Mouse (Mus musculus): ENCODE measurements at regions not wholly inside any gene's neighbourhood (a gene's known extent, or its start where the extent isn't known, plus 50 kb on each side); places are given as distances from the start of the nearest gene placed in this dataset.

DNA sequence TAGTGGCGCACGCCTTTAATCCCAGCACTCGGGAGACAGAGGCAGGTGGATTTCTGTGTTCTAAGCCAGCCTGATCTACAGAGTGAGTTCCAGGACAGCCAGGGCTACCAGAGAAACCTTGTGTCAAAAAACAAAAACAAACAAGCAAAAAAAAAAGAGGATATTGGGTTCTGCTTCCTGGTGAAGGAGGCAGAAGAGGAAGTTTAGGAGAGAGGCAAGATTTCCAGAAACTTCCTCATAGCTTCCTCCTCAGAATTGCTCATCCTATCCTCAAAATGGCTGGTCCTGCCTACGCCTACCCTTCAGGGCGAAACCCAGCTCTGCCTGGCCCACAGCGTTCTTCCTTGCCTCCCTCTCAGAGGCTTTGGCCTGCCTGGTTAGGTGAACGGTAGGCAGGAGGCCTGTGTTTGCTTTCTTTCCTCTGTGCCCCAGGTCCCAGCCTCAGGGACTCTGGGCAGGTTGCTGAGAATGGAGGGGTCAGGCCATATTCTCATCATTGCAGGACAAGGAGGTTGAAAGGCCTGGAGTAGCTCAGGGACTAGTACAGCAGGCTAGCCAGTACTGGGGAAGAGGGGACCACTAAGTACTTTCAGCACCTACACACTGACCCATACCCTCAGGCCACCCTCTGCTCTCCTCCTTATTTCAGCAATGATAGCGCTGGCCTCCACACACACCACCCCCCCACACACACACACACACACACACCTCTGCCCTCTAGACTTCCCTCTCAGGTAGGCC, 79.6 kb downstream of the Zfp36l2 start:
- DNase-seq (ENCODE audit: low spot score in 2 of 2) = no peak

DNA sequence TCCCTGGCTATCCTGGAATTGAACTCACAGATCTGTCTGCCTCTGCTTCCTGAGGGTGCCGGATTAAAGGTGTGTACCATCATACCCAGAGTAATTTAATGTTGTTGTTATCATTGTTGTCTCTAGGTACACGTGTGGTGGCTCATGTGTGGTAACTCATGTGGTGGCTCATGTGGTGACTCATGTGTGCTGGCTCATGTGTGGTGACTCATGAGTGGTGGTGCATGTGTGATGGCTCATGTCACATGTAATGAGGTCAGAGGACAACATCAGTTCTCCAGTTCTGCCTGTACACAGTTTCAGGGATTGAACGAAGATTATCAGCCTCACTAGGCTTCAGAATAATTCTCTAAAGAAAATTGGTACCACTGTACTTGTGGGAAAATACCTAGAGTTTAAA, 80.2 kb downstream of the Zfp36l2 start:
- no peak for DNase-seq (ENCODE audit: low spot score in 2 of 2)

DNA sequence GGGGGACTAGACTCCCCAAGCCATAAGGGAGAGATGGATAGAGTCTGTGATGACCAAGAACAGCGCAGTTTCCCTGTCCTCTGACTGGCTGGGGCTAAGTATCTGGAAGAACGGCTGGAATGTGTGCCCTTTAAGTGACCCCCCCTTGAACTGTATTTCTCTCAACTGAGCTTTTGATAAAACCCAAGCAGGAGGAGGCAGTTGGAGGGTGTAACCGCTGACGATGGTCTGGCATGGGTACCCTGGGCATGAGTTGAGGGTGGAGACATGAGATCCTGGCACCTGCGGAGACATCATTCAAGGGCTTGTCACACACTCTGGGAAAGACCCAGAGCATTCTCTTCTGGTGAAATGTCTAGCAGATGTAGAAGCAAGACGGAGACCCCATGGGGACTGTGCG, 83.5 kb downstream of the Zfp36l2 start:
- DNase-seq (ENCODE audit: low spot score in 2 of 2) = no peak

DNA sequence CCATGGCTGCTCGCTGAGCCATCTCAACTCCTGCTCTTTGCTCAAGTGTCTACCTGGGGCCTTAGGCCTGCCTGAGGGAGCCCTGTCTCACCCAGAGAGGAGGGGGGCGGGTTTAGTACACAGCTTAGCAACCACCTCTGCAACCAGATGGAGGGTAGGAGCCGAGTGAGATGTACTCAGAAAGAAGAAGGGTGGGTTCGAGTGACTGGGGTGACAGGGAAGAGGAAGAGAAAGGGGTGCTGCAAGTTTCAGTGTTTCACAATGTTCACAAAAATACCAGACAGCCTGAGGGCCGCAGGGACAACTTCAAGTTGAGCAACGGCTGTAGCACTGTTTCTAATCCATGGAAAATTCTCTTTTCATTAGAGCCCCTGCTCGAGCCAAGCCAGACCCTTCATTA, 84.4 kb downstream of the Zfp36l2 start:
- DNase-seq (ENCODE audit: low spot score in 2 of 2) = no peak

DNA sequence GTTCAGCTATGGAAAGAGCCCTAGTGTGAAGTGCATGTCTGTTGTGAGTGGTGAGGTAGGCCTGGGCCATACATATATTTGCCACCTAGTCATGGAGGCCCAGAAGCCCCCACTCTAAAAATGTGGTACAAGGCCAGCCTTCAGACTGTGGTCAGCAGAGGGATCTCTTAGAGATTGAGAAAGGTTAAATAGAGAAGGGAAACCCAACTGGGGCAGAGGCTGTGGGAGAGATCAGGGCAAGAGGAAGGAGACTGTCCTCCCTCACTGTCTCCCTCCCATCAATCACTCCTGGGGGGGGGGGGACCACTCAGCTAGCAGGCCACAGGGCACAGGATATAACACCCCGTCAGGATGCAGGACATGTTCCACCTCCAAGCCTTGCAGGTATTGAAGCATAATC, 86.1 kb downstream of the Zfp36l2 start:
- DNase-seq (ENCODE audit: low spot score in 2 of 2) = no peak

DNA sequence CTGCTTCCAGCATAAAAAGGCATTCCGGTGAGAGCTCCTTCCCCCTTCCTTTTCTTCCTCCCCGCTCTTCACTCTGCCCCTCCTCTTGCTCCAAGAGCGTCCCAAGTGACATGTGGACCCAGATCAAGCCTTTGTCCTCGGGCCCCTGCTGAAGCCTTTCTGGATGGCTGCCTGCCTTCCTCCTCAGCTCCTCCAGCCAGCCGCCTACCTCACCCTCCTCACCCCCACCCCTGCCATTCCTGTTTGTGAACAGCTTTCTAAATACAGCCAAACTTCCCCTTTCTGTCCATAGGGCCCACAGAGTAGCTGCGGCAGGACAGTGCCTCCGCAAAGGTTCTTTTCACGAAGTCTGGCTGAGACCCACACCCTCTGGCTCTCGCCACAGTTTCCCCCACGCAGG, 87.2 kb downstream of the Zfp36l2 start:
- DNase-seq (ENCODE audit: low spot score in 2 of 2) = no peak

DNA sequence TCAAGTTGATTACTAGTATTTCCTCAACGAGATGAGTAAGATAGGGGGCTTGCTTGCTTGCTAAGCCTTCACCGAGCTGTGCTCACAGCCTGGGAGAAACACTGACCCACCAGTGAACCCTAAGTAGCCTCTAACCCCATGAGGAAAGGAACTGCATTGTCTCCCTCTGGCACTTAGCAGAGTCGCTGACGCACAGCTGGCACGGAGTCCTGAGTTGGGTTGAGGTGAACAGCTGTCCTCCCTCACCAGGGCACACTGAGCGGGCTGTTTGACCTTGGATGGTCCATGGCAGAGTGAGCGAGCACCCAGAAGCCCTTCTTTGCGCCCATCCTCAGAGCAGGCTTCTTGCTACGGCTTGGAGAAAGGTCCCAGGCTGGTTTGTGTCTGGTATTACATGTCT, 88.0 kb downstream of the Zfp36l2 start:
- no peak for DNase-seq (ENCODE audit: low spot score in 2 of 2)

DNA sequence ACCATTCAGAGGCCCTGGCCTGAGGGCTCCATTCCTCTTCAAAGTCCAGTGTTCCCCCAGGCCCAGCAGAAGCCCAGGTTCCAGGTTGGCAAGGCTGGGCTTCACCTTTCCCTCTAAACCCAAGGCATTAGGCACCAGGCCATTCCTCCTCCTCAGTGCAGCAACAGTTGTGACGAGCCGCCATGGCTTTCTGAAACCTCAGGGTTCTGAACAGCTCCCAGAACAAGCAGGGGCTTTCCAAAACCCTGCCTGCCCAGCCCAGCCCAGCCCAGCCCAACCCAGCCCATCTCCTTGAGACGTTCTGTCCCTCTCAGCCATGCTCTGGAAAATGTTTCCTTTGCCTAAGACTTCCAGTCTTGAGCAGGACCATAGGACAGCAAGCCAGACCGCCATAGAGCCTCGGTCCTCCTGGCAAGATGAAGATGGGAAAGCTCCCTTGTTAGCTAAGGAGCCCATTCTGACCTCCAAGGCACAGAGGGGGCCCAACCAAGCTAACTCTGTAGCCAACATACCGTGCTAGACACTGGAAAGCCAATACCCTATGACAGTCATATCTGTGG, 89.8 kb downstream of the Zfp36l2 start:
- DNase-seq (ENCODE audit: low spot score in 2 of 2) = no peak

DNA sequence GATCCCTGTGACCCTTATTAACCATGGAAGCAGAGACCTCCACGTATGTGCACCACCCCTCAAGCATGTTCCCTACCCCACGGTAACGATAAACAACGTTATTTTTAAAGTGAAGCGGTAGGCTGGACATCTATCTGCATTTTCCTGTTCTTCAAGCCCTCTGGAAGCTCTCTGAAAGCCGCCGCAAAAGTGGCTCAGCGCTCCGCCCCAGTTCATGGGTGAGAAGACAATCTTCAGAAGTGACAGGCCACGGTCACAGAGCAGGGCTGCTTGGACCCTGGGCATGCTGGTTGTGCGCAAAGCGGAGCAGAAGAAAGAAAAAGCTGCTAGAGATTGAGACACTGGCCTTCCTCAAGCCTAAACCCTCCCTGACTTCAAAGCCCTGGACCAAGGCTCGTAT, 90.5 kb downstream of the Zfp36l2 start:
- DNase-seq (ENCODE audit: low spot score in 2 of 2) = no peak

DNA sequence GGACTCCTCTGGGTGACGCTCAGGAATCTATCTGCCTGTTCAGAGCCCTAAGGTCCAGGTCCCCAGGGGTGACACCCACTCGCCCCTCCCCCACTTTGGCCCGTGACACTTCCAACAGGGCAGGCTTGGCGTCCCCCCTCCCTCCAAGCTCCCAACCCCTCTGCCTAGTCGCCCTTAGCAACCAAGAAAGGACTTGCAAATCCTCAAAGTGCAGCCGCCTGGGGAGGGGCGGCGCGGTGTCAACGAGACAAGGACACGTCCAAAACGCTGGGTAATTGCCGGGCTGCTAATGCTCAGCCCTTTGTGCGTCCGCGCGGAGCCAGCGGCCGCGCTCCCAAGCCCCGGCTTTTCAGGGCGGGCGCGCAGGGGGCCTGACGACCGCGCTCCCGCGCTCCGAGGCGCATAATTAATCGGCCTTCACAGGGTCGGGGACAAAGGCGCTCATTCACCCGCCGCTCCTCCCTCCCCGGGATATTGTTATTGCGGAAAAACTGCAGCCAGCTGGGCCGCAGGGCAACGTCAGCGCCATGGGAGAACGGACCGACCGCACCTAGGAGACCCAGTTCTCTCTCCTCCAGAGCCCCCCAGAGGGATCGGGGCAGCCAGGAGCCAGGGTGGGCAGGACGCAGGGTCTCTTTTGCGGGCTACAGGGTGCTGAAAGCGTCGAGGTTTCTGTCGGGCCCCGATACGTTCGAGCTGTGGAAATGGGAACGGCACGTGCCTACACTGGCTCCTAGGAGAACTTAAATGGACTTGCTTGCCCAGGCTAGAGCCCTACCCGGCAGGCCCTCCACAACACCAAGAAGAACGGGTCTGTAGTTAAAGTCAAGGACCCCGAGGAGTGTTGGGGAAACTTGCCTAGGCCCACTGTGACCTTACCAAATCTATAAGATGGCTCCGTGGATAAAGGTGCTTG, 91.1 kb downstream of the Zfp36l2 start:
- no peak for DNase-seq (ENCODE audit: low spot score in 2 of 2)

DNA sequence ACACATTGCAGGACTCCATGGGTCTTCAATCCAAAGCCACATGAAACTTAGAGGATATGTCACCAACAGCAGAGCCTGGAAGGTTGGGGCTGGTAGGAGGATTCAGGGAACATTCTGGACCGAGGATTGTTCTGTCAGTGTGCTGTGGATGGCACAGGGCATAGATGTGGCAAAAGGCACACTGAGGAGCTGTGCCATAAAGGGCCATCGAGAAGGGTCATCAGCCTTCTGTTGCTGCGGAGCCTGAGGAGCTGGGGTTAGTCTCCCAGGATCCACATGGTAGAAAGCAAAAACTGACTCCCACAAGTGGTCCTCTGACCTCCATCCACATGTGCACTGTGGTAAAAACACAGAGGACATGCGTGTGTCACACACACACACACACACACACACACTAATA, 91.9 kb downstream of the Zfp36l2 start:
- no peak for DNase-seq (ENCODE audit: low spot score in 2 of 2)

DNA sequence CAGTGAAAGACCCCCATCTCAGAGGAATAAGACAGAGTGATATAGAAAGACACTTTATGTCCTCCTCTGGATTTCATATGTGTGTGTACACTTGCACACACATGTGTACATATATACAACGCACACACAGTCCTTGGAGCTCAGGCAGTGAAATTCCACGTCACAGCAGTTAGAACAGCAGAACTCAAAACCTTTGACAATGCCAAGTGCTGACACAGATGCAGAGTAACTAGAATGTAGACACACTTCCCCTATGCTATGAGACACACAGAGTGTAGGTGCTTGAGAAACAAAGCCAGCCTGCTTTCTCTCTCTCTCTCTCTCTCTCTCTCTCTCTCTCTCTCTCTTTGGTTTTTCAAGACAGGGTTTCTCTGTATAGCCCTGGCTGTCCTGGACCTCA, 92.7 kb downstream of the Zfp36l2 start:
- no peak for DNase-seq (ENCODE audit: low spot score in 2 of 2)

DNA sequence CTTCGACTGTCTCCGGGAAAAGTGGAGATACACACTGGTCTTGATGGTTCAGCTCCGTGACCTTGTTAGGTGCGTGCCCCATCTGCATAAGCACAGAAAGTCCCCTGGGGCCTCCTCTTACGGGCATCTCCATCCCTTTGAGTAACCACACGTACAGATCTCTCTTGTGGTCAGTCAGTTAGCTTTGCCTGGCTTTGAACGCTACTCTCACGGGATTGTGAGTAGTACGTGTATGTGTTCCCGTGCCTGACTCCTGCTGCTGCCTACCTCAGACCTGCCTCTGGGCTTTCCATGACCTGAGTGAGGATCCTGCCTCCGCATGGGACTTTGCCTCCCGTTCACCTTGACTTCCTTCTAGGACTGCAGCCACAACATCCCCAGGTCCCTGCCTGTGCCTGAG, 101.4 kb downstream of the Zfp36l2 start:
- DNase-seq (ENCODE audit: low spot score in 2 of 2) = no peak

DNA sequence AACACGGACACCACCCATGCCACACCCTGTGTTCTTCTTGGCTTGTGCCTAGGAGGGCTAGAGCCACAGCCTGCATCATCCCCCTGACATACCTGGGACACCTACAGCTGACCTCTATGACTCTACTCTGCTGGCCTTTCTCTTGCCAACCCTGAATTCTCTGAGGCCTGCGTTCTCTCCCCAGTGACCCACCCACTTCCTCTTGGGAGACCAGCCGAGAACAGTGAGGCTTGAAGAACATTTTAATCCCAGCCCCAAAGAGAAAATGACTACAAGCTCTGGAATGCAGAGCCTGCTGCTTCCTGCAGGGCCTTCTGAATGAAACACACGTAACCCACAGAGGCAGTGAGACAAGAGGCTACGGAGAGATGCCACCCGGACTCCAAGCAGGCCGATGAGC, 102.0 kb downstream of the Zfp36l2 start:
- peak; percentile 54 to 59 for DNase-seq (ENCODE audit: low spot score in 2 of 2)

DNA sequence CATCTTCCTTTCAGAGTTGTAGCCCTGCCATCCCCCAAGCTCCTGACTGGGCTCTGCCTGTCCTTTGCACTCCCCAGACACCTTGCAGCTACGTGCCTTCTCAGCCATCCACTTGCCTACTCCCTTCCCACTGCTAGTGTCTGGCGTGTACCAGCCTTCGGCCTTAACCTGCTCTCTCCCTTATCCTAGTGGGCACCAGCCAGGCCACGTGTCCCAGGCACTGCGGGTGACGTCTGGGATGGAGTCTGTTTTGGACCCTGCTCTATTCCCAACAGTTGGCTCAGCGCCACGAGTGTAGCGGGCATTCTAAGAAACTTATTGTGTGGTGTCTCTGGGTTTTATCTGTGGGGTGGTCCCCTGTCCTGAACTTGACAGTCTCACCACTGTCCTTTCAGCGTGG, 102.5 kb downstream of the Zfp36l2 start:
- DNase-seq (ENCODE audit: low spot score in 2 of 2) = peak in 1 of 2 experiments; percentile 18

DNA sequence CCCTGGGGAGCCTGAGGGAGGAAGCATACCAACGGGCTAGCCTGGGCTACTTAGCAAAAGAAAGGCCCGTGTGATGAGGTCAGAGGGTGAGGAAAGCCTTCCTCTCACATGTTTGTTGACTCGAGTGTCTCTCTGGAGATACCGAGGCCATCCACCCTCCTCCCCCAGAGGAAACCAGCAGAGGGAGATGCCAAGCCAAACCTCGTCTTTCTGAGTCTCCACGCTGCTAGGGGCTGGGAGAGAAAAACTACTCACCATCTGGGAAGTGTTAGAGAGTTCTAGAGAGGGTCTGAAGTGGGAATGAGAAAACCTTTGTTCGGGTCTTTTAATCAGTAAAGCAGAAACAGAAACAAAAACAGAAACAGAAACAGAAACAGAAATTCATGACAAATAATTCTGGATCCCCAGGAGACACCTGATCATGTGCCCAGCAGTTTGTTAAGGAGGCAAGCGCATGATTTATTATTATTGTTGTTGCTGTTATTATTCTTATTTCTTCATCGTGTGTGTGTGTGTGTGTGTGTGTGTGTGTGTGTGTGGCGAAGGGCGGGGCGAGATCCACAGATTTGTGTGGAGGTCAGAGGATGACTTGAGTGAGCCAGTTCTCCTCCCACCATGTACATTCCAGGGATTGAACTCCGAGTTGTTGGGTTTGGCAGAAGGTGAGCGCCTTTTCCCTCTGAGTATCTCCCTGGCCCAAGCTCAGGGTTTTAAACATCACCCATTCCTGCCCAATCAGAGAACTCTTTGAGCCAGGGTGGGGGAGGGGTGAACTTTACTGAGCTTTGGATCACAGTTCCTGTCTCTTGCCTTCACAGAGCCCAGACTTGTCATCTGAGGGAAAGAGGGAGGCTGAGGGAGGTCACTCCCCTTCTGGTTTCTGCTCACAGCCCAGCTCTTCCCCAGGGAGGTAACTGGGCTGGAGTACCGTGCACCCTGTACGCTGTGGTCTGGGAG, 104.2 kb downstream of the Zfp36l2 start:
- peak; percentile 45 to 54 for DNase-seq (ENCODE audit: low spot score in 2 of 2)

DNA sequence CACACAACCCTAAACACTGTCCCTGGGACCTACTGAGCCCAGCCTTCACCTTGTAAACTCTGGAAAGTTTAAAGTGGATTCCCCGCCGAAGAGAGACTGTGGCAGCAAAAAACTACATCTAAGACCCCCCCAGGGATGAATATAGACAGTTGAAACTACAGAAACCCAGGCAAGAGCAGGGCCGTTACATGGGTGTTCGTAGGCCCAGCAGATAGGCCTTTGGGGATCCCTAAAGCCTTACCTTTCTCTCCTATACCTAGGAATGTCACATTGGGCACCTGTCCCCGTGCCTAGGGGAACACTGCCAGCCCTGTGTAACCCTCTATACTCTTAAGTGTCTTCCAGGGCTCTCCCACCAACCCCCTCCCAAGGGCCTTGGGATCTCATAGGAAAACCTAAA, 105.2 kb downstream of the Zfp36l2 start:
- no peak for DNase-seq (ENCODE audit: low spot score in 2 of 2)

DNA sequence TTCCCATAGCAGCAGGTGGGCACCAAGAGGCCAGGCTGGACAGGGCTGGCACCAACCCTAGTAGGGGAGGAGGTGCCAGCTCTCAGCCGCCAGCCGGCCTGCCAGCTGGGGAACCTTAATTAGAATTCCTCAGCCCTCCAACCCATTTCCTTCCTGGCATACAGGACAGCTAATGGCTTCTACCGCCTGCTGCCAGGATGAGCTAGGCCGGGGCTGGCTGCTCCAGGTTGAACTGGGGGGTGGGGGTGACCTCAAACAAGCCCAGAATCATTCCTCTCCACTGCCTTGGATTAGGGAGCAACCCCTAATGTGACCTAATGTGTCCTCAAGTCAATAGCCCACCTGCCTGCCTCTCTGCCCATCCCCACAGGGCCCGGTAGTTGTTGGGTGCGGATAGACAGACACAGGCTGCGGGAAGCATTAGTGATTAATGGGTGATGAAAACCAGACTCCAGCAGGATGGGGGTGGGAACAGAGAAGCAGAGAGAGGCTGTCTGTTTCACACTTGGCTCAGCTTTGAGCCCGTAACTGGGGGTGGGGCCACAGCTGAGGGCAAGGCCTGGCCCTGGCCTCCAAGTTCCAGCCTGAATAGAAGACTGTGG, 105.9 kb downstream of the Zfp36l2 start:
- DNase-seq (ENCODE audit: low spot score in 2 of 2) = peak in 1 of 2 experiments; percentile 58

DNA sequence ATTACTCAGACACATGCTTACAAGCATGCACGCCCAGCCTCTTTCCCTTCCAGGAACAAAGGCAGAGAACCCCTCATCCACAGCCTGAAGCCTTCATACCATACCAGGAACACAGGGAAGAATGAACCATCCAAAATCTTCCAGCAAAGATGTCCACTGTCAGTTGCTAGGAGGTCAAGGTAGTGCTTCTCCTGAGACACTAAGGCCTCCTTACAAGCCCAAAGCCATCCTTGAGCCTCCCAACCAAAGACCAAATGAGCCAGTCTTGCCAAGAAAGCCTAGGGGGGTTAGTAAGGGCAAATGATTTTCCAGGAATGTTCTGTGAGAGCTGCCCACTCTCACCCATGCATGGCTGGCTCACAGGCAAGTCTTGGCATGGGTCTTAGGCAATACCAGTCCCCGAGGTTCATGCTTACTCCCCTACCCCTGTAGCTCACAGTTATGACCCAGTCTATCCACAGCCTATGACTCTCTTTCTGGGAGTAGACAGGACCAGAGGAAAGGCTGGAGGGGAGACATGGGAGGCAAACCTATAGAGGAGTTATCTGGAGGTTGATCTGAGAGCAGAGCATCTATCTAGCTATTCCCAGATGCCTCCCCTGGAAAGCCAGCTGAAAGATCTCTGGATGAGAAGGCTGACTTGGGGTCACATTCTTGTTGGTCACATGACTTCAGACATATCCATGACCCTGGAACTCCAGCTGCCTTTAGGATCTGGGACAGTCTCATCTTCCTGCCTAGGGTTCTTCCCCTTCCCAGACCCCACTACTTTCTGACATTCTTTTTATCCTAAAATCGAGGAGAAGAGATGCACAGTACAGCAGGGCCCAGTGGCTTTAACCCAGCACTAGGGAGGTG, 112.4 kb downstream of the Zfp36l2 start:
- DNase-seq (ENCODE audit: low spot score in 2 of 2) = no peak

Measured in gastrocnemius, adult 8-10 months (tissue).